Mouse (Mus musculus) R1 (cell line): ENCODE data around the gene Senp6.

Experiments
- DNase-seq: peaks from one replicate; pipeline ENCODE4 v3.0.0-alpha.2; 2018; ENCODE audit warnings: low read depth, low spot score

Gene Senp6

GRCm38 (mm10) chr9:80171241-80171640 lies 104.5 kb downstream of the Senp6 start:
- DNase-seq = no peak

GRCm38 (mm10) chr9:80172396-80173222 lies 105.9 kb downstream of the Senp6 start:
- DNase-seq = no peak

- no peak for DNase-seq
These were observed 106.9 kb downstream of the Senp6 start for GRCm38 (mm10) chr9:80173629-80174028.

- DNase-seq = no peak
These were observed 110.2 kb downstream of the Senp6 start for GRCm38 (mm10) chr9:80176696-80177478.

GRCm38 (mm10) chr9:80178670-80179069 lies 112.0 kb downstream of the Senp6 start:
- DNase-seq = no peak

GRCm38 (mm10) chr9:80179688-80180087 lies 113.0 kb downstream of the Senp6 start:
- no peak for DNase-seq

GRCm38 (mm10) chr9:80180771-80181170 lies 114.1 kb downstream of the Senp6 start:
- DNase-seq = no peak

GRCm38 (mm10) chr9:80181692-80182091 lies 115.0 kb downstream of the Senp6 start:
- DNase-seq = no peak

GRCm38 (mm10) chr9:80184138-80184537 lies 117.4 kb downstream of the Senp6 start:
- no peak for DNase-seq

- peak; percentile 32 for DNase-seq
These were observed 119.0 kb downstream of the Senp6 start for GRCm38 (mm10) chr9:80185737-80186136.

- DNase-seq = no peak
These were observed 120.0 kb downstream of the Senp6 start for GRCm38 (mm10) chr9:80186693-80187092.

- no peak for DNase-seq
These were observed 121.7 kb downstream of the Senp6 start for GRCm38 (mm10) chr9:80188324-80188893.

- no peak for DNase-seq
These were observed 124.5 kb downstream of the Senp6 start for GRCm38 (mm10) chr9:80191240-80191639.

GRCm38 (mm10) chr9:80192324-80192723 lies 125.6 kb downstream of the Senp6 start:
- no peak for DNase-seq

GRCm38 (mm10) chr9:80194446-80194845 lies 127.7 kb downstream of the Senp6 start:
- no peak for DNase-seq
